ENCODE assay signal across 7 mouse cellular contexts in the genomic region with DNA sequence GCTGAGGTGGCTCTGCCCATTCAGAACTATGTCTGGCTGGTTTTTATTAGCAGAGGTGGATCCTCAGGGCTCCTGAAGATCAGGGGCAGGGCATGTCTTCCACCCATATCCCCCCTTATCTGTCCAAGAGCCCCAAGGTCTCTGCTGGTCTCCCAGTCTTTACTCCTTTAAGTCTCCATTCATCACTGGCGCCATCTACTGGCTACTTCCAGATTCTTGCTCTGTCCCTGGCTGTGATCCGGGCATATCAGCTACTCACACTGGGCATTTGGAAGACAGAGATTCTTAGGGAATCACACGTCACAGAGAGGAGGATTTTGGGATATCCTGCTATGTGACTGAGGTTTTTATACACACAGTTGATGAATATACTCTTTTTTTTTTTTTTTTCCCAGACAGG. TPM values are rescaled to one million over a fixed set of nuclear protein-coding genes. Genes with fewer than 3 reads are reported as not detected.
DNase-seq lines count a peak whose midpoint lies in the region; TF ChIP-seq lines count a peak whose summit lies in the region.

No protein-coding gene starts in this region.

- H3K4me3 ChIP-seq in spleen, adult 2 months (ENCODE audit: extremely low read depth, insufficient read depth, insufficient read length): no peak overlapping the region

- WGBS in spleen, adult 2 months: 18% methylated on average over 3 of the region's 3 CpGs

- no peak for TF ChIP-seq POLR2A in spleen, adult 2 months (IDR thresholded peaks at IDR 0.05; ENCODE audit: low read depth, low read length)

- TF ChIP-seq CTCF in spleen, adult 2 months (IDR thresholded peaks at IDR 0.05; ENCODE audit: extremely low read depth, insufficient read depth, insufficient read length, insufficient replicate concordance): peak; percentile 36; the same call in 1 of the 2 replicates

- H3K27me3 ChIP-seq in spleen, adult 2 months (ENCODE audit: control insufficient read depth, insufficient read depth, low read length): no peaks in the 10 kb centered on the region

- no peak overlapping the region for H3K27ac ChIP-seq in spleen, adult 2 months (ENCODE audit: insufficient read depth, low read length)

- no peaks in the 10 kb centered on the region; the same call in 1 of the 2 replicates for H3K4me1 ChIP-seq in spleen, adult 2 months (ENCODE audit: control insufficient read depth, insufficient read depth, insufficient read length)

- peak; percentile 69 for DNase-seq in A20 (ENCODE audit: low read depth, low spot score)
- peak; percentile 61 for DNase-seq in CD4-positive helper T cell, adult 2 months (ENCODE audit: low read depth, low spot score)
- peak; percentile 69 for DNase-seq in c-Kit-positive CD71-positive TER-119-negative erythroid progenitor cells, embryonic 14.5 days (ENCODE audit: low read depth)
- peak; percentile 37 to 50 for DNase-seq in gastrocnemius, adult 8-10 months (ENCODE audit: low spot score in 2 of 2)
- peak; percentile 65 to 90 for DNase-seq in kidney, postnatal 25 days
- DNase-seq in lung, postnatal 10 days: peak; percentile 86
- DNase-seq in spleen, adult 2 months (ENCODE audit: low read depth in 1 of 2, low spot score in 2 of 2): peak in 1 of 2 experiments; percentile 63

- H3K36me3 ChIP-seq in spleen, adult 2 months (ENCODE audit: control insufficient read depth, insufficient read depth, low read length): no peaks in the 10 kb centered on the region

RNA-seq across cellular contexts. Expression of a gene that starts 25.6 kb away (rescaled TPM):
- total RNA-seq in gastrocnemius, adult 8-10 months (2022): 10 to 100 TPM; 33.5 to 45.5 (median 39.6) TPM
- 19.2 TPM in 2 replicates for polyA plus RNA-seq in spleen, adult 2 months (2012; rRNA removed)

RNA-seq across cellular contexts. Expression of a gene that starts 32.9 kb away (rescaled TPM):
- 100 to 1,000 TPM in 2 of 4 experiments, 10 to 100 TPM in 2; 98.0 to 149 (median 104) TPM for total RNA-seq in gastrocnemius, adult 8-10 months (2022)
- 691 and 1,139 TPM in 2 replicates for polyA plus RNA-seq in spleen, adult 2 months (2012; rRNA removed)

RNA-seq across cellular contexts. Expression of a gene that starts 41.5 kb away (rescaled TPM):
- 10 to 100 TPM; 26.4 to 33.9 (median 31.7) TPM for total RNA-seq in gastrocnemius, adult 8-10 months (2022)
- polyA plus RNA-seq in spleen, adult 2 months (2012; rRNA removed): 83.2 and 90.6 TPM in 2 replicates
